Mouse (Mus musculus) hematopoietic multipotent progenitor cell, adult 10-12 weeks (in vitro differentiated cells): Measurements from ENCODE around the gene Txndc8. TPM values are rescaled to one million over a fixed set of nuclear protein-coding genes. Genes with fewer than 3 reads are reported as not detected.

Experiments
- polyA plus RNA-seq: library from polyadenylated mRNA; stranded (reverse); fragments of >175 nt; gene quantifications from 2 replicates; pipeline ENCODE4 v1.2.3, GENCODE M21; 2012; ENCODE audit warnings: low replicate concordance

Txndc8 gene
- not detected in 2 replicates for polyA plus RNA-seq

GRCm38 (mm10) chr4:58009024-58009423 lies at the start of gene Txndc8:
Gene Txndc8 (minus strand): TSS chr4:58009124.

GRCm38 (mm10) chr4:57956029-57956960 lies 52.6 kb downstream of the Txndc8 start, which contains the start of gene Txn1:
Gene Txn1 (minus strand): TSS chr4:57956411.

Other genes with a start within 250 kb of the Txndc8 start
- 0.05 and 0.09 TPM in 2 replicates for gene D630039A03Rik, start 92.8 kb downstream of the Txndc8 start, polyA plus RNA-seq
- gene Txn1, start 52.7 kb downstream of the Txndc8 start, polyA plus RNA-seq, result 6.1 and 31.1 TPM in 2 replicates
- gene Svep1, start 197.7 kb upstream of the Txndc8 start, polyA plus RNA-seq, result 0.11 TPM in 1 of 2 replicates, not detected in the other